In genomic region chr10:12005889-12006288, GRCm38 (mm10) we compare ENCODE assay signal across 14 mouse cellular contexts.
DNase-seq lines count a peak whose midpoint lies in the region; ATAC-seq and TF ChIP-seq lines count a peak whose summit lies in the region.
"Had no signal": no experiment of that assay in that cellular context is flagged by ENCODE, and none has a peak within 500 bp of the region (broad histone marks: within the 10 kb centered on the region; RNA-seq: fewer than 3 reads in every experiment).

No protein-coding gene starts in this region.

- H3K4me2 ChIP-seq in forebrain, postnatal 0 days (ENCODE audit: low read depth) = no peak overlapping the region
- H3K4me2 ChIP-seq in forebrain, embryonic 16.5 days (ENCODE audit: low read length) = no peak overlapping the region
- H3K4me2 ChIP-seq in liver, postnatal 0 days (ENCODE audit: low read depth, low read length) = no peak overlapping the region
- H3K4me2 ChIP-seq in liver, embryonic 12.5 days = no peak overlapping the region
- H3K4me2 ChIP-seq: limb, embryonic 13.5 days had no signal

- H3K9me3 ChIP-seq in forebrain, postnatal 0 days (ENCODE audit: low read length) = no peaks in the 10 kb centered on the region
- H3K9me3 ChIP-seq in forebrain, embryonic 16.5 days (ENCODE audit: control insufficient read depth, low read length) = no peaks in the 10 kb centered on the region
- H3K9me3 ChIP-seq in liver, postnatal 0 days (ENCODE audit: low read length) = no peaks in the 10 kb centered on the region
- H3K9me3 ChIP-seq in liver, embryonic 12.5 days (replicated peaks) = no peaks in the 10 kb centered on the region
- H3K9me3 ChIP-seq in MEL (replicated peaks; ENCODE audit: insufficient read depth, low read length) = no peaks in the 10 kb centered on the region
- H3K9me3 ChIP-seq: limb, embryonic 13.5 days had no signal

- 37% methylated on average over 1 of the region's 1 CpGs for WGBS in forebrain, postnatal 0 days
- 52% methylated on average over 1 of the region's 1 CpGs for WGBS in forebrain, embryonic 16.5 days
- 41% methylated on average over 1 of the region's 1 CpGs for WGBS in liver, postnatal 0 days (ENCODE audit: insufficient replicate concordance)
- WGBS in liver, embryonic 12.5 days (ENCODE audit: insufficient replicate concordance) = 35% methylated on average over 1 of the region's 1 CpGs

- no peaks in the 10 kb centered on the region; the same call in 1 of the 2 replicates for H3K4me1 ChIP-seq in forebrain, postnatal 0 days (ENCODE audit: insufficient read depth)
- no peaks in the 10 kb centered on the region for H3K4me1 ChIP-seq in forebrain, embryonic 16.5 days (replicated peaks; ENCODE audit: control insufficient read depth, insufficient read depth, low read length)
- H3K4me1 ChIP-seq in liver, postnatal 0 days (ENCODE audit: insufficient read depth) = no peaks in the 10 kb centered on the region
- no peaks in the 10 kb centered on the region for H3K4me1 ChIP-seq in liver, embryonic 12.5 days
- H3K4me1 ChIP-seq in MEL (ENCODE audit: control insufficient read depth in 1 of 2, insufficient read depth in 2 of 2, low read length in 2 of 2) = no peaks in the 10 kb centered on the region
- H3K4me1 ChIP-seq: limb, embryonic 13.5 days had no signal

- no peaks in the 10 kb centered on the region for H3K79me2 ChIP-seq in MEL (ENCODE audit: control insufficient read depth, insufficient read depth, low read length, poor library complexity)

- no peak for TF ChIP-seq EP300 in liver, postnatal 0 days (IDR thresholded peaks at IDR 0.05; ENCODE audit: low read depth)
- TF ChIP-seq EP300 in MEL (IDR thresholded peaks at IDR 0.05; ENCODE audit: low read depth in 1 of 2, low read length in 2 of 2) = no peak

- no peak for ATAC-seq in forebrain, postnatal 0 days
- ATAC-seq in forebrain, embryonic 16.5 days = no peak
- no peak for ATAC-seq in liver, postnatal 0 days
- no peak for ATAC-seq in liver, embryonic 12.5 days
- ATAC-seq in megakaryocyte-erythroid progenitor cell, adult 5-6 weeks (replicated peaks; ENCODE audit: low FRiP score, low TSS enrichment, poor library complexity, severe bottlenecking) = no peak
- no peak for ATAC-seq in granulocyte monocyte progenitor cell, adult 5-6 weeks (replicated peaks; ENCODE audit: poor library complexity, severe bottlenecking)
- ATAC-seq: CD4-positive, CD25-positive, alpha-beta regulatory T cell, adult 4 months had no signal

- H3K4me3 ChIP-seq in forebrain, postnatal 0 days (ENCODE audit: low read depth, low read length) = no peak overlapping the region
- no peak overlapping the region for H3K4me3 ChIP-seq in forebrain, embryonic 16.5 days (replicated peaks; ENCODE audit: low read length)
- no peak overlapping the region for H3K4me3 ChIP-seq in liver, postnatal 0 days (ENCODE audit: low read depth, low read length)
- H3K4me3 ChIP-seq in liver, embryonic 12.5 days = no peak overlapping the region
- no peak overlapping the region for H3K4me3 ChIP-seq in MEL (ENCODE audit: control insufficient read depth in 1 of 2, insufficient read depth in 1 of 2, low read depth in 2 of 2, low read length in 2 of 2)
- H3K4me3 ChIP-seq: limb, embryonic 13.5 days had no signal

- H3K27ac ChIP-seq in forebrain, postnatal 0 days (ENCODE audit: low read depth, low read length) = no peak overlapping the region
- H3K27ac ChIP-seq in forebrain, embryonic 16.5 days (ENCODE audit: low read length) = no peak overlapping the region
- no peak overlapping the region for H3K27ac ChIP-seq in liver, postnatal 0 days (ENCODE audit: low read depth)
- H3K27ac ChIP-seq in liver, embryonic 12.5 days = no peak overlapping the region
- no peak overlapping the region for H3K27ac ChIP-seq in MEL (ENCODE audit: control insufficient read depth, low read depth, low read length)
- H3K27ac ChIP-seq: limb, embryonic 13.5 days had no signal

- H3K36me3 ChIP-seq in forebrain, postnatal 0 days (ENCODE audit: insufficient read depth) = no peaks in the 10 kb centered on the region
- no peaks in the 10 kb centered on the region for H3K36me3 ChIP-seq in forebrain, embryonic 16.5 days (ENCODE audit: control insufficient read depth, insufficient read depth)
- no peaks in the 10 kb centered on the region for H3K36me3 ChIP-seq in liver, postnatal 0 days (replicated peaks; ENCODE audit: insufficient read depth, low read length)
- no peaks in the 10 kb centered on the region for H3K36me3 ChIP-seq in liver, embryonic 12.5 days
- no peaks in the 10 kb centered on the region for H3K36me3 ChIP-seq in MEL (ENCODE audit: control insufficient read depth in 1 of 2, insufficient read depth in 2 of 2, low read length in 2 of 2)
- H3K36me3 ChIP-seq: limb, embryonic 13.5 days had no signal

- H3K27me3 ChIP-seq in forebrain, postnatal 0 days (ENCODE audit: insufficient read depth, low read length) = no peaks in the 10 kb centered on the region
- no peaks in the 10 kb centered on the region for H3K27me3 ChIP-seq in forebrain, embryonic 16.5 days (replicated peaks; ENCODE audit: control insufficient read depth, insufficient read depth, low read length)
- H3K27me3 ChIP-seq in liver, postnatal 0 days (ENCODE audit: insufficient read depth, low read length) = no peaks in the 10 kb centered on the region
- no peaks in the 10 kb centered on the region for H3K27me3 ChIP-seq in liver, embryonic 12.5 days (replicated peaks)
- no peaks in the 10 kb centered on the region for H3K27me3 ChIP-seq in MEL (ENCODE audit: control insufficient read depth in 1 of 2, insufficient read depth in 2 of 2, low read length in 2 of 2)
- H3K27me3 ChIP-seq: limb, embryonic 13.5 days had no signal

- peak; percentile 43 for DNase-seq in forebrain, postnatal 0 days
- DNase-seq in liver, postnatal 0 days = no peak
- DNase-seq in MEL (ENCODE audit: low read depth, low spot score) = peak; percentile 10
- peak; percentile 21 for DNase-seq in retina, embryonic 14.5 days (ENCODE audit: low spot score)
- DNase-seq: adrenal gland, postnatal 14 days; heart, postnatal 14 days; kidney, postnatal 25 days; right cerebral cortex, postnatal 4 days had no signal

- peak; percentile 65 for TF ChIP-seq RAD21 in MEL (IDR thresholded peaks at IDR 0.05; ENCODE audit: low read depth, low read length)

- TF ChIP-seq CTCF in forebrain, postnatal 0 days (IDR thresholded peaks at IDR 0.05; ENCODE audit: low read depth) = peak; percentile 48
- 0 out of 2 replicates have a peak, but pooled peaks have one; percentile 14 for TF ChIP-seq CTCF in liver, postnatal 0 days (IDR thresholded peaks at IDR 0.05; ENCODE audit: low read depth)
- TF ChIP-seq CTCF in MEL (IDR thresholded peaks at IDR 0.05 in 2 of 3, conservative IDR thresholded peaks at IDR 0.05 in 1 of 3; ENCODE audit: control insufficient read depth in 1 of 3, insufficient read depth in 1 of 3, low read depth in 2 of 3, low read length in 3 of 3, poor library complexity in 1 of 3, severe bottlenecking in 1 of 3) = peak in 2 of 3 experiments; percentile 29 to 44; a peak in 3 of 6 replicates

- no peak overlapping the region for H3K9ac ChIP-seq in forebrain, postnatal 0 days
- no peak overlapping the region for H3K9ac ChIP-seq in forebrain, embryonic 16.5 days (replicated peaks; ENCODE audit: low read depth, low read length)
- H3K9ac ChIP-seq in liver, postnatal 0 days (replicated peaks) = no peak overlapping the region
- H3K9ac ChIP-seq in liver, embryonic 12.5 days = no peak overlapping the region
- no peak overlapping the region for H3K9ac ChIP-seq in MEL (ENCODE audit: control insufficient read depth, low read depth, low read length, poor library complexity, severe bottlenecking)
- H3K9ac ChIP-seq: limb, embryonic 13.5 days had no signal

- TF ChIP-seq POLR2A in MEL (IDR thresholded peaks at IDR 0.05; ENCODE audit: control insufficient read depth in 1 of 2, insufficient read depth in 1 of 2, low read depth in 1 of 2, low read length in 2 of 2, poor library complexity in 1 of 2) = no peak

TF ChIP-seq in MEL, 35 proteins besides CTCF, POLR2A, EP300 and RAD21:
- TF ChIP-seq ZC3H11A (IDR thresholded peaks at IDR 0.05; ENCODE audit: low read depth, low read length) (peak; percentile 40), USF1 (IDR thresholded peaks at IDR 0.05; ENCODE audit: low read depth, low read length) (no peak), ZNF384 (IDR thresholded peaks at IDR 0.05; ENCODE audit: low read depth, low read length) (peak; percentile 94), SMC3 (IDR thresholded peaks at IDR 0.05; ENCODE audit: low read depth, low read length) (peak; percentile 64), CHD2 (IDR thresholded peaks at IDR 0.05; ENCODE audit: low read length) (no peak), KAT2A (conservative IDR thresholded peaks at IDR 0.05; ENCODE audit: low read depth, low read length) (no peak), ELF1 (IDR thresholded peaks at IDR 0.05; ENCODE audit: low read depth, low read length) (no peak), E2F4 (IDR thresholded peaks at IDR 0.05; ENCODE audit: borderline replicate concordance, low read depth, low read length) (no peak), MXI1 (IDR thresholded peaks at IDR 0.05; ENCODE audit: low read depth, low read length) (no peak)
